Mouse (Mus musculus) layer of hippocampus, postnatal 25 days (tissue): ENCODE measurements around the gene Ubqln1. TPM values are rescaled to one million over a fixed set of nuclear protein-coding genes. Genes with fewer than 3 reads are reported as not detected.

ENCODE experiments used
- DNase-seq, 2 experiments: peaks; one replicate each; pipeline ENCODE4 v3.0.0; 2022; ENCODE audit warnings: mixed read lengths in 2 of 2, low spot score in 1 of 2; ENCODE audit errors: extremely low spot score in 1 of 2
- total RNA-seq, 2 experiments: library from RNA; stranded (reverse); gene quantifications; 2 replicates each; pipeline ENCODE4 v1.2.3; 2021

Gene Ubqln1
- total RNA-seq, 2 experiments from 2014 or later = 136 to 145 TPM

DNA sequence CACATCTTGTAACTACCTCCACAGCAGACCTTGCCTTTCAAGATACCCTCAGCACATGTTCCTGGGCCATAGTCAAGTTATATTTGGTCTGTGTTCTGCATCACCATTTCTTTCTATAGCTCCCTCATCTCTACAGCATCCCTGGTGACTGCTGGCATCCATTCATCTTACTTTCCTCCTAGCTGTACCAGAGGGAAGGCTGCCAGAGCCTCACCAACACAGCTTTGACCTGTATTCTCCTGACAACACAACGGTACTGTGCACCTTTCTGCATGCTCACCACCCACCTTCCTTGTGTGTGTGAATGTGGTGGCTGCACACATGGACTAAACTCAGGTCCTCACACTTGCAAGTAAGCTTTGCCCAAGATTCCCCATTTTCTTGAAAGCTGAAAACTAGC, 12.6 kb downstream of the Ubqln1 start:
- no peak for DNase-seq

DNA sequence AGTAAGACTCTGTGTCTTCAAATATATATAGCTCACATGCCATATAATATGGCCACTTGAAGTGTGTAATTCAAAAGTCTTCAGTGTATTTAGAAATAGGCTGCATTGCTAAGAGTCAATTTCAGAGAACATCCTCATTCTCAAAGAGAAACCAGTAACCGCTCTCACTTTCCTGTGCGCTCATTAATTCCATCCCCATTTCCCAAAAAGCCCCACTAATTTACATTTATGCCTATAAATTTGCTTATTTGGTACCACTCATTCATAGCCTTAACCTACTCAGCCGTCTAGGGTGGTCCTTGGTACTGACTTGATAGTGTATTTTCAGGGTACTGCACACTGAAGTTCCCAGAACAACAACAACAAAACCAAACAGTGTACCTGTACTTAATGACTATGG, 13.5 kb downstream of the Ubqln1 start:
- no peak for DNase-seq

DNA sequence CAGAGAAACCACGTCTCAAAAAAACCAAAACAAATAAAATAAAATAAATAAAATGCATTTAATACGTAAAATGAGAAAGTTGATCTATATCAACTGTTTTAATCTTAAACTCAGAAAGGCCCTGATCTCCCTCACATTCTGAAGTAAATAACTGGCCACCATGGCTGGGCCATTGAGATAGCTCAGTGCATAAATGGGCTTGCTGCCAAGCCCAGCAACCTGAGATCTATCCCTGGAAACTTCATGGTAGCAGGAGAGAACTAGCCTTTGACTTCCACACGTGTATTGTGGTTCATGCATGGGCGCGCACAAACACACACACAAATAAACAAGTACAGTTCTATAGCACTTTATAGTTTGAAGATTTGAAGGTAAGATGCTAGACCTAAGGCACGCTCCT, 14.1 kb downstream of the Ubqln1 start:
- no peak for DNase-seq

DNA sequence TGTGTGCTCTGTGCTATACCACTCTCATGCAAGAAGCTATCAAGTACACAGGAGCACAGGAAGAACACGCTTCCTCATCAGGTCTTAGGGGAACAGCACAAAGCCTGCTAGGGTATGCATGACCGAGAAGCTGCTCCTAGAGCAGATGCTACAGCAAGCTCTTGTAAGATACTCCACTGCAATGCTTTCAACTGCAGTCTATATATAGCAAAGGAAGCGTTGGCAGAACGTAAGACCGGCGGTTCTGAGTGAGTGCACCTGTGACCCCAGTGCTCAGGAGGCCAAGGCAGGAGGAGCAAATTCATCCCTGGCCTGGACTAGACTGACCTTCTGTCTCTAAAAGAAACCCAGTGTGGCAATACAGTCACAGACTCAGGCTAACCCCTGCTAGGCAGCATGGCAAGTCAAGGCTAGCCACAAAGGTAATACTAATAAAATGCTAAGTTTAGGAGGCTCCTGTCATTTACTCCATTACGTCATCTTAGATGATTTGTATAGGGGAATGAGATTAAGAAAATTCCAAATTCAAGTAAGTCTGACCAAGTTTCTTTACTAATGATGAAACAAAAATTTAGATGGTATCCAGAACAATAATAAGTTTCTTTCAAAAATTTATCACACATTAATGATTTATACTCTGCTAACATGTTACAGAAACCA, 17.3 kb downstream of the Ubqln1 start:
- DNase-seq = no peak

DNA sequence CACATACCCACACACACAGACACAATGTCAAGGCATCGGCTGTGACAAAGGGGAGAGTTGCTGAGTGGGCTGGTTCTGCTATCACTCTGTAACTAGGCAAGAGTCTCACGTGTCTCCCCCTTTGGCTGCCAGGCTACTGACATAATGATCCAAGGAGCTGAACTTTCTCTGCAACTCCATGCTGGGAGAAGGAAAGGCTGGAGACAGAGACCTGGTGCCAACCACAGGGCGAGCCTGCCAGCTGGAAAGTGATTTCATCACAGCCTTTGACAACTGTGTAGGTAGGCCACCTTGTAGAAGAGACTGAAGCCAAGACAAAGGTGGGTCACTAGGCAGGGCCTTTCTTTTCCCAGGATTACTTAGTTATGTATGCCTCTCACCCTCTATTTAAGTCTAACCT, 18.2 kb downstream of the Ubqln1 start:
- DNase-seq = no peak

DNA sequence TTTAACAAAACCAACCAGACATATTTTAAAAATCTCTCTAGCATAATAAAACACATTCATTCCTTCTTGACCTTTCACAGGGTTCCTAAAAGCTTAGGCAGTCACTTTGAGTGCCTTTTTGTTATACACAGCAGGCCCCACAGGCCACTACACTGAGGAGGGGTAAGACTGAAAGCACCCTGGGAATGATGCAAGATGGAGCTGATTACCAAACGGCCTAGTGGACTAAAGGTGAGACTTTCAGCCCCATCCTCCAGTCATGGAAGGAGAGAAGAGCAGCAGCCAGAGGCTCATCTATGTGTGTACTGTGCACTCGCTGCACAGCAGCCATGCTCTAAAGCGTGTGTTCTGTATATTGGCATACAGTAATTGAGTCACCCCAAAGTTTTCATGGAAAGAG, 20.5 kb downstream of the Ubqln1 start:
- no peak for DNase-seq

DNA sequence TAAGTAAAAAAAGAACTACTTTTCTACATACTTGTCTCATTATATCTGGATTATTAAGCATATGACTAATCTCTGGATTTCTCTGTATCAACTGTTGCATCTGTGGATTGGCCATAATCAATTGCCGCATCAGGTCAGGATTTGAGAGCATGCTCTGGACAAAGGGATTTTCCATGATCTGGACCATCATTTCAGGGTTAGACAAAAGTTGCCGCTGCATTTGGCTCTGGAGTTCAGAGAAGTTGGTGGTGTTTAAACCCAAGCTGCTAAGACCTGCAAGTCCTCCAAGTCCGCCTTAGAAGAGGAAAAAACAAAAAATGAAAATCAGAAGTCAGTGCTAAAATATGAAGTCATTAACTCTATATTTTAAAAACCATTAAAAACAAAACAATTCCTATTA, 22.2 kb downstream of the Ubqln1 start:
- DNase-seq = no peak

DNA sequence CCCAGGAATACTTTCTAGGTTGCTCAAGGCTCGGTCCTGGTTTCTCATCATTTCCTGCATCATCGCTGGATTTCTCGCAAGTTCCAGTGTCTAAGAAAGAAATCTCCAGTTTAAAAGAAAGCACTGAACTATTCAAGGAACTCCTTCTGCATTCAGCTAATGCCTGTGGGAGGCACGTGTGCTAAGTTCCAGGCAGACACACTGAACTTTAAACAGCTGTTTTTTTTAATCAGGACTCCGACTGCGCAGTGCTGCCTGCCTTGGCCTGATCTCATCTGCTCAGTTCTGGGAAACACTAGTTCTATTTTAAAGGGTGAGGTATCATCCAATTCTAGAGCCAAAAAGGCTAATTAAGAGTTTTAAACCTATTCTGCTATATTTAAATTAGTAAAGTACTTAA, 23.3 kb downstream of the Ubqln1 start:
- DNase-seq = no peak

DNA sequence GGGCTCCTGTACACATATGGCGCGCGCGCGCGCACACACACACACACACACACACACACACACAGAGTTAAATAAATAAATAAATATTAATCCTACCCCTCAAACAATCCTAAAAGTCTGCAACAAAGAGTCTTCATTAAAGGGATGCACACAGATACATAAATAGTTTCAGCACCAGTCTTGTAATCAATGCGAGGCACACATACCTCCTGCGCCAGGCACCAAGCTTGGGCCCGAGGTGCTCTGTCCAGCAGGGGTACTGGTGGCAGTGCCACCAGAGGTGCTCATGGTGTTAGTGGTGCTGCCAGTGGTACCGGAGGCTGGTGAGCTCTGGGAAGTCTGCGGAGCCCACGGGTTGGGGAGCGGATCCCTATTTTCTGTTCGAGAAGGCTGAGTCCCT, 23.9 kb downstream of the Ubqln1 start:
- DNase-seq = no peak

DNA sequence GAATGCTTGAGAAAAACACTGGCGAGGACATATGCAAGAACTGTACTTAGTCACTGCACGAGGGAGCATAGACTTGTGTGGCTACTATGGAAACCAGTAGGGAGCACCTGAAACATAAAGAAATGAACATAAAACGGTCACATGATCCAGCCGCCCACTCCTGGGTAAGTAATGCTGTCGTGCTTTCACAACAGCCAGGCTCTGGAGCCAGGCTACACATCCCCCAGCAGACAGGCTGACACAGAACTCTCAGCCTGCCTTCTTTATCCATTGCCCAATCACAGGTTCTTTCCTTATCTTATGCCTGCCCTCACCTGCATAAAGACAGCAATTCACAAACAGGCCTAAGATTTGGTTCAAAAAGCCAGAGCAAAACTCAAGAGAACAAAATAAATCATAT, 26.0 kb downstream of the Ubqln1 start:
- DNase-seq = no peak

DNA sequence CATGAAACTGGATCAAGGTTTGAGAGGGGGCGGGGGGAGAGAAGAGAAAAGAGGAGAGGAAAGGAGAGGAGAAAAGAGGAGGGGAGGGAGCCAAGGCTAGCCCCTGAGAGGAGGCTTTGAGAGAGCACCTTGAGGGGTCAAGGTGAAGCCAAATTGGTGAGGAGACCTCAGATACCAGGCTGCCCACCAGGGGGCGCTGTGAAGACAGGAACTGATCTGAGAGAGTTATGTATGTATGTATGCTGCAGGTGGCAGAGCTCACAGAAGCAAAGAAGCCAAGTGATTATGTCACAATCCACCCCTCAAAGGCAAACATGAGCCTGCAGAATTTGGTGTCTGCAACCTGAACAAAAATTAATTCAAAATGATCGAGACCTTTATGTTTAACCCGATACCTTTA, 27.0 kb downstream of the Ubqln1 start:
- DNase-seq = peak; percentile 69 to 91

DNA sequence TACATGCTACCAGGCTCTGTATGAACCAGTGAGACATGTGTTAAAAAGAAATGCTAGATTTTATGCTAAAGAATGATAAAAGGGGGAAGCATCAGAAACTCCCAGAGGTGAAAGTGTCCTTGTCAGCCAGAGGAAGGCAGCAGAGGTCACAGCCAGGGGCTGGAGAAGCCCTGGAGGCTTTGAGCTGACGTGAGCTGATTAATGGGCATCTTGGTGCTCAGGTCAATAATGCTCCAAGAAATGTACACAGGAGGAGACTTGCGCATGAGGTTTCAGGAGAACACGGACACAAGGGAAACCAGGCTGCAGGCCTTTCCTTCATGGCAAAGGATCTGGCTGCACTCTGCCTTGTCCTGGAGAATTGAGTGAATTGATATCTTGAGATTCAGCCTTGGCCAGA, 27.7 kb downstream of the Ubqln1 start:
- no peak for DNase-seq

DNA sequence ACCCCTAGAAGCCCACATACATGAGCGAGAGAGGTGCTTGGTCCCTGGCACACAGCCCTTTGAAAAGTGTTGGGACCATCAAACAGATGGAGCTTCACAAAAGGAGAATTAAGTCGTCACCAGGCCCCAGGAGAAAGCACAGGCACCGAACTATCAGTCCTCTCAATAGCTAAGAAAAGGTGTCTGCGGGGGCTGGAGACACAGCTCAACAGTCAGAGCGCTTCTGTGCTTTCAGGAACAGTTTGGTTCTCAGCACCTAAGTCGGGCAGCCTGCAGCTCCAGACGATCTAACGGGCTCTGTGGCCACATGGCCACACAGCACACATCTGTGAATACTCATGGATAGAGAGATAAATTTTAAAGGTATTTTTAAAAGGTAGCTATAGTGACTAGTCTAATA, 29.2 kb downstream of the Ubqln1 start:
- no peak for DNase-seq

DNA sequence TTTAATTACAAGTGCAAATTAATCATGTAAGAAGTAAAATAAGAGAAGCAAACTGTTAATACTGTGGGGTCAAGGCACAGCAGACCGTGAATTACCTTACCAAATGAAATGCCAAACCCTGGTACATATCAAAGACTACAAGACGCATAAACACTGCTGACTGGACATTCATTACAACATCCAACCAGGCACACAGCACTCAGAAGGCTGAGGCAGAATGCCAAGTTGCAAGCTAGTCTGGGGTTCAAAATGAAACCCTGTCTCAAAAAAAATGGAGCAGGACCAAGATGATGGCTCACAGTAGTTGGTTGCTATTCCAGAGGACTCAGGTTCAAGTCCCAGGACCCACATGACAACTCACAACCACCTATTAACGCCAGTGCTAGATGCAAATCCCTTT, 31.3 kb downstream of the Ubqln1 start:
- no peak for DNase-seq

DNA sequence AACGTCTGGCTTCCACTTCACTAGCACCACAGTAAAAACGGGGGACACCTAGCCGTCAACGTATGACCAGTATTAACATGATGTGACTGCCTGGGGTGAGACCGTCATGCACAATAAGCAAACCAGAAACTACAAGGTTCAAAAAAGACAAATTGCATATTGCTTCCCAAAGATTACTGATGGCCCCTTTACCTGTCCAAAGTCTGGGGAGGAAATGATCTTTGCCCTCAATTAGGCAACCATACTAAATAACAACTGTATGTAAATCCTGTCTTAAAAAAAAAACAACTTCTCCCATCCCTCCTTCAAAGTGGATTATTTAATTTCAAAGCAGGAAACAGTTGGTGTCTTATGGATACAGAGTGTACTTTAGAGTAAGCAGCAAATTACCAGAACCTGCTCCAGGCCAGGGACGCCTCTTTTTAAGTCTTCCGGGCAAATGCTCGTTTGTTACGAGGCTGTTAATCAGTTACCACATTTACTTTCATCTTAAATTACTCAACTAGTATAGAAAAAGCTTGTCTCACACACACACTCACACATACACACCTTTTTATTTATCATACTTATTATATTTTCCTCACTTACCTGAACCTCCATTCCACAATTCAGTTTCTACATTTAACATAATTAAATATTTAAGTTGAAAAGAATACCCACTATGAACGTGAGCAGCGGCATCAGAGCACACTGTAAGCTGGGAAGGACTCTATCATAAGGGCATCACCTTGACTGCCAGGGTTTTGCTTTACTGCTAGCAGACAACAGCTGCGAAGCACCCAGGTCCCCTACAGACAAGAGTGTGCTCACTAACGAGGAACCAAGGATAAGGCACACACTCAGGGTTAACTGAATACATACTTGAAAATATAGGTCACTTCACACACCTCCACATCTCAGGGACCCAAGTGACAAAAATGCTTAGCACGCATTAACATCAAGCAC, 33.6 kb downstream of the Ubqln1 start:
- DNase-seq = no peak

DNA sequence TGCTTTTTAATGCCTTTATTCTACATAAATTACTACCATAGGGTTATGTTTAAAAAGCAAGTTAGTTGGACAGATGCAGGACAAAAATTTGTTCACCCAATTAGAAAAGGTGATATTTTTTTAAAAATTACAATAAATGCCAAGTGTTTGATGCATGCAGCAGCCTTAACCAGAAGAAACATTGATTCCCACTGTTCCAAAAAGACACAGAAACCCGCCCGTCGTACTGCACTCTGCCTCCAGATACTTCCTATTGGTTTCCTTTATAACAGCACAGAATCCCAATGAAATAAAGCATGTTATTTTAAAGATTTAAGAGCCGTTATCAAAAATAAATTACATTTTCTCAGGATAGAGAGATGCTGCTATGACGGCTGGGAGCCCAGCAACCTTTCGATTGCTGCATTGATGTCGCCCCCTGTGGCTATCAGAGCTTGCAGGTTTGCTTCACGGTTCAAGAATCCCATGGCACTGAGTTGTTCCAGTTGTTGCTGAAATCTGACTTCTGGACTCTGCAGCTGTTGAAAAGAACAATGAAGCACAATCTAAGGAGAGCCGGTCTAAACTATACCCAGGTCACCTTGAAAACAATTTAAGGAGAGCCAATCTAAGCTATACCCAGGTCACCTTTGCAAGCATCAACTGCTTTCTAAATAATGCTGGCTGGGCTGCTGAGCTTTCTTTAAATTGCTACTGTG, 37.8 kb downstream of the Ubqln1 start:
- DNase-seq = peak; percentile 100

DNA sequence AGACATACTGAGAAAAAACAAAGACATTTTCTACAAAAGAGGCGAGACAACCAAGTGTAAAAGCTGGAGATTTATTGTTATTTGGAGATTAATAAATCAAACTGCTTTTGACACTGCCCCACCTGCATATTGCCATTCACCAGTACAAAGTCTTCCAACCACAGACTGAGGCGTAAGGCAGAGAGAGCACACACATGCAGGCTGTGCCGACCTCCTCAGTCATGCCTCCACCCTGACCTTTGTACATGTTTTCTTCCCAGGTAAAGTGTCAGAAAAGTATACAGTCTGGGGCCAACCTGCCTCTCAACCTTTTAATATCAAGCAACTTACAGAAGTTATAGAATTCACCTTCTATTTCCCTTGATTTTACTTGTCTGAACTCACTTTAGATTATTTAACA, 39.3 kb downstream of the Ubqln1 start:
- DNase-seq = no peak

DNA sequence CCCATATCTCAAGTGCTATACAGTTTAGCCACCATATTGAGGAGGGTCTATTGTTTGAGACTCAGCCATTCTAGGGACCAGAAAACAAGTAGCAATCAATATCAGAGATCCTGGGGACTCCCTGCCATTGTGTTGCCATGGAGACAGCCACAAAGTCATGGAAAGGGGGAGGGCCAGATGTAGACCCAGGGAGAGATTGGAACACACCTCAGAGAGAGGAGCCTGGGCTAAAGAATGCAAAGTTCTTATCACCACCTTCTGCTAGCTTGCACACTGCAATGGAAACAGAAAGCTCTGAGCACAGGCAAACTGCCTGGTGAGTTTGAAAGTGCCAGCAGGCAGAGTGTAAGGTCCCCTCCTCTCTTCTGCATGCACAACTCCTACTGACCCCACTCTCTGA, 47.3 kb downstream of the Ubqln1 start:
- no peak for DNase-seq

DNA sequence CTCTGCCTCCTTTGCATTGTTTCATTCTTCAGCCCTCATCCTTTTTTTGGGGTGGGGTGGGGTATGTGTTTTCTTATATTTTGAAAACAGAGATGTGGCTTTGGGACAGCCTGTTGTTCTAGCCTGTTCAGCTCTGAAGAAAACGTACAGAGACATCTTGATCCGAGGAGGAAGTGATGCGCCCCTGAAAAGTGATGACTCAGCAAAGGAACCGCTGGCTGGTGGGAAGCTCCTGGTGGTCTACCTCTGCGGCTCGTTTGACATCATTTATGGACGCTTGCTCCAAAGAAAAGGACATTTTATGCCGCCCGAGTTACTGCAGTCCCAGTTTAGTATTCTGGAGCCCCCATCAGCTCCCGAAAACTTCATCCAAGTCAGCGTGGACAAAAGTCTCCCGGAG, 52.1 kb downstream of the Ubqln1 start:
- DNase-seq = no peak

DNA sequence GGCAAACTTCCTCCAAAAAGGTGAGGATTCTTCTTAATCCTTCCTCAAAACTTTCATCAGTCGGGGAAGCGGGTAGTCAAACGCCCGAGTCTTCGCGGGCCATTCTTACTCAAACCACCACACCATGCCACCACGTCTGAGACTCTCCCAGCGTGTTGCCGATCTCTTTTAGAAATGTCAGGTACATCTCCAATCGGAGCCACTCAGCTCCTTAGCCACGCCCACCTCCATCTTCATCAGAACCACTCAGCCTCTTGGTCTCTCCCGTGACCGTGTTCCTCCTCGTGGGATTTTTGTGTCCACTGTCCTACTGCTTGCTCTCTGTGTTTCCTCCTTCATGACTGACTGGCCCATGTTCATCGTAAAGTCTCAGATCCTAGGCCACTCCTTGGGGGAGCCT, 54.7 kb downstream of the Ubqln1 start:
- no peak for DNase-seq
